Mouse (Mus musculus) kidney, adult 8-10 months (tissue): Measurements from ENCODE around the gene Tspan18.
A peak's percentile ranks its signal among the peaks of the same experiment; 100 is the strongest.

Source experiments
- DNase-seq, 2 experiments: peaks; one replicate each; pipeline ENCODE4 v3.0.0; 2022

Tspan18 gene

GRCm38 (mm10) chr2:93333817-93334731 lies at the start of gene Tspan18:
Tspan18 (minus strand) TSS chr2:93334505.
- peak; percentile 35 to 52 for DNase-seq

GRCm38 (mm10) chr2:93383831-93384230 lies 49.5 kb upstream of the Tspan18 start:
- no peak for DNase-seq

GRCm38 (mm10) chr2:93380680-93381089 lies 46.4 kb upstream of the Tspan18 start:
- DNase-seq, result peak in 1 of 2 experiments; percentile 8

- DNase-seq, result no peak
Observed at GRCm38 (mm10) chr2:93377797-93378196, 43.5 kb upstream of the Tspan18 start.

GRCm38 (mm10) chr2:93377157-93377556 lies 42.9 kb upstream of the Tspan18 start:
- no peak for DNase-seq

- DNase-seq, result no peak
Observed at GRCm38 (mm10) chr2:93372872-93373271, 38.6 kb upstream of the Tspan18 start.

- DNase-seq, result no peak
Observed at GRCm38 (mm10) chr2:93372097-93372571, 37.8 kb upstream of the Tspan18 start.

- no peak for DNase-seq
Observed at GRCm38 (mm10) chr2:93368954-93369353, 34.6 kb upstream of the Tspan18 start.

- DNase-seq, result no peak
Observed at GRCm38 (mm10) chr2:93367962-93368361, 33.7 kb upstream of the Tspan18 start.

GRCm38 (mm10) chr2:93365411-93365810 lies 31.1 kb upstream of the Tspan18 start:
- DNase-seq, result no peak

- no peak for DNase-seq
Observed at GRCm38 (mm10) chr2:93364951-93365350, 30.6 kb upstream of the Tspan18 start.

- DNase-seq, result no peak
Observed at GRCm38 (mm10) chr2:93361454-93361853, 27.1 kb upstream of the Tspan18 start.

GRCm38 (mm10) chr2:93360310-93360709 lies 26.0 kb upstream of the Tspan18 start:
- DNase-seq, result no peak

- DNase-seq, result no peak
Observed at GRCm38 (mm10) chr2:93357391-93357790, 23.1 kb upstream of the Tspan18 start.

GRCm38 (mm10) chr2:93355845-93356244 lies 21.5 kb upstream of the Tspan18 start:
- DNase-seq, result no peak

- DNase-seq, result no peak
Observed at GRCm38 (mm10) chr2:93354621-93355020, 20.3 kb upstream of the Tspan18 start.

- no peak for DNase-seq
Observed at GRCm38 (mm10) chr2:93353725-93354124, 19.4 kb upstream of the Tspan18 start.

- DNase-seq, result no peak
Observed at GRCm38 (mm10) chr2:93352915-93353685, 18.8 kb upstream of the Tspan18 start.

GRCm38 (mm10) chr2:93351352-93351751 lies 17.0 kb upstream of the Tspan18 start:
- DNase-seq, result no peak

GRCm38 (mm10) chr2:93347018-93347417 lies 12.7 kb upstream of the Tspan18 start:
- no peak for DNase-seq

- DNase-seq, result no peak
Observed at GRCm38 (mm10) chr2:93346609-93347008, 12.3 kb upstream of the Tspan18 start.

- DNase-seq, result no peak
Observed at GRCm38 (mm10) chr2:93345663-93346268, 11.5 kb upstream of the Tspan18 start.
